Mouse (Mus musculus) adrenal gland, postnatal 36 days (tissue): ENCODE measurements around the gene Shank2. TPM values are rescaled to one million over a fixed set of nuclear protein-coding genes. Genes with fewer than 3 reads are reported as not detected.

Experiments used
- DNase-seq, 2 experiments: peaks; one replicate each; pipeline ENCODE4 v3.0.0; 2021; ENCODE audit warnings: mixed read lengths in 1 of 2
- total RNA-seq, 2 experiments: library from RNA; stranded (reverse); gene quantifications; 2 replicates each; pipeline ENCODE4 v1.2.3; 2021

The Shank2 gene
- total RNA-seq, 2 experiments from 2014 or later = 2.8 to 6.6 TPM

- DNase-seq = no peak
Observed at GRCm38 (mm10) chr7:144329403-144329890, 327.7 kb downstream of the Shank2 start.

- peak; percentile 81 to 88 for DNase-seq
Observed at GRCm38 (mm10) chr7:144336626-144337025, 334.9 kb downstream of the Shank2 start.

- DNase-seq = no peak
Observed at GRCm38 (mm10) chr7:144338694-144339093, 337.0 kb downstream of the Shank2 start.

- DNase-seq = peak; percentile 33 to 55
Observed at GRCm38 (mm10) chr7:144340376-144340775, 338.6 kb downstream of the Shank2 start.

- DNase-seq = no peak
Observed at GRCm38 (mm10) chr7:144366133-144366532, 364.4 kb downstream of the Shank2 start.

GRCm38 (mm10) chr7:144373059-144373458, 371.3 kb downstream of the Shank2 start:
- no peak for DNase-seq

GRCm38 (mm10) chr7:144375483-144375882, 373.8 kb downstream of the Shank2 start:
- DNase-seq = no peak

GRCm38 (mm10) chr7:144378254-144378653, 376.5 kb downstream of the Shank2 start:
- no peak for DNase-seq

GRCm38 (mm10) chr7:144379243-144379884, 377.6 kb downstream of the Shank2 start:
- no peak for DNase-seq

- DNase-seq = no peak
Observed at GRCm38 (mm10) chr7:144381588-144381987, 379.9 kb downstream of the Shank2 start.

GRCm38 (mm10) chr7:144387537-144387936, 385.8 kb downstream of the Shank2 start:
- DNase-seq = no peak

- DNase-seq = no peak
Observed at GRCm38 (mm10) chr7:144389704-144390103, 388.0 kb downstream of the Shank2 start.

- no peak for DNase-seq
Observed at GRCm38 (mm10) chr7:144390676-144391075, 388.9 kb downstream of the Shank2 start.

- DNase-seq = no peak
Observed at GRCm38 (mm10) chr7:144391727-144392126, 390.0 kb downstream of the Shank2 start.

- DNase-seq = no peak
Observed at GRCm38 (mm10) chr7:144402492-144402891, 400.8 kb downstream of the Shank2 start.

- DNase-seq = no peak
Observed at GRCm38 (mm10) chr7:144407675-144408074, 405.9 kb downstream of the Shank2 start.

GRCm38 (mm10) chr7:144408464-144409000, 406.8 kb downstream of the Shank2 start:
- DNase-seq = no peak

- DNase-seq = no peak
Observed at GRCm38 (mm10) chr7:144409682-144410081, 408.0 kb downstream of the Shank2 start.

GRCm38 (mm10) chr7:144411967-144412906, 410.5 kb downstream of the Shank2 start:
- DNase-seq = no peak

GRCm38 (mm10) chr7:144414632-144415031, 412.9 kb downstream of the Shank2 start:
- no peak for DNase-seq

GRCm38 (mm10) chr7:144415795-144416194, 414.1 kb downstream of the Shank2 start:
- DNase-seq = peak; percentile 33 to 60

GRCm38 (mm10) chr7:144417234-144417633, 415.5 kb downstream of the Shank2 start:
- no peak for DNase-seq
